Mouse (Mus musculus) heart, embryonic 14.5 days (tissue): ENCODE results near the gene Cyb5b. TPM values are rescaled to one million over a fixed set of nuclear protein-coding genes. Genes with fewer than 3 reads are reported as not detected.
A peak's percentile ranks its signal among the peaks of the same experiment; 100 is the strongest.
"Not testable (repeated sequence)": the region's sequence is repeated elsewhere in the genome, so short reads cannot be mapped to it uniquely, and the experiment has no call there.

Experiments used
- ATAC-seq: fragments of 200-750 bp; cut with Nextera tagmentation; 2 replicates; pipeline ENCODE4 v1.8.0; 2017; ENCODE audit warnings: low read depth, moderate TSS enrichment; ENCODE audit not compliant: insufficient number of reproducible peaks, insufficient read depth, low FRiP score
- H3K27ac ChIP-seq, 2 experiments: fragments of 200-500 bp in 1 of 2; fragments of 300-500 bp in 1 of 2; sonication (generic) in 1 of 2; replicated peaks in 1 of 2; 2 replicates each; pipeline ENCODE4 v1.5.1; 2012 to 2014; ENCODE audit warnings: low read depth in 2 of 2, low read length in 2 of 2, control low read depth in 1 of 2, mild to moderate bottlenecking in 1 of 2, mixed read lengths in 1 of 2; ENCODE audit not compliant: control insufficient read depth in 1 of 2, insufficient read depth in 1 of 2
- H3K27me3 ChIP-seq: fragments of 300-500 bp; sonication (generic); 2 replicates; pipeline ENCODE4 v1.6.1; 2014; ENCODE audit warnings: mild to moderate bottlenecking, low read length, control low read depth; ENCODE audit not compliant: control insufficient read depth, insufficient read depth
- H3K36me3 ChIP-seq: fragments of 300-500 bp; sonication (generic); 2 replicates; pipeline ENCODE4 v1.6.1; 2014; ENCODE audit warnings: mild to moderate bottlenecking, control low read depth, low read length, mixed read lengths; ENCODE audit not compliant: control insufficient read depth, insufficient read depth
- H3K4me1 ChIP-seq, 2 experiments: fragments of 200-500 bp in 1 of 2; fragments of 300-500 bp in 1 of 2; sonication (generic) in 1 of 2; 2 replicates each; pipeline ENCODE4 v1.6.1; 2012 to 2014; ENCODE audit warnings: low read length in 2 of 2, control low read depth in 1 of 2, mixed read lengths in 1 of 2; ENCODE audit not compliant: control insufficient read depth in 2 of 2, insufficient read depth in 2 of 2
- H3K4me2 ChIP-seq: fragments of 300-500 bp; sonication (generic); 2 replicates; pipeline ENCODE4 v1.6.1; 2014; ENCODE audit warnings: mild to moderate bottlenecking, low read length
- H3K4me3 ChIP-seq, 2 experiments: fragments of 200-500 bp in 1 of 2; fragments of 300-500 bp in 1 of 2; sonication (generic) in 1 of 2; 2 replicates each; pipeline ENCODE4 v1.5.1; 2012 to 2014; ENCODE audit warnings: low read length in 2 of 2, mild to moderate bottlenecking in 2 of 2, control low read depth in 1 of 2, low read depth in 1 of 2, moderate library complexity in 1 of 2; ENCODE audit not compliant: control insufficient read depth in 1 of 2, insufficient read depth in 1 of 2
- H3K9ac ChIP-seq: fragments of 300-500 bp; sonication (generic); 2 replicates; pipeline ENCODE4 v1.6.1; 2014; ENCODE audit warnings: mild to moderate bottlenecking, low read length
- H3K9me3 ChIP-seq: fragments of 300-500 bp; sonication (generic); 2 replicates; pipeline ENCODE4 v1.6.1; 2016; ENCODE audit warnings: low read length, control low read depth; ENCODE audit not compliant: control insufficient read depth
- WGBS: fragments of 180-500 bp; shearing (Covaris S2); extraction: QIAGEN DNeasy Blood & Tissue Kit; methylation state at CpG from one replicate; pipeline ENCODE4 v1.1.7; 2014; 5-methylcytosine and 5-hydroxymethylcytosine counted together
- polyA plus RNA-seq: library from polyadenylated mRNA; unstranded; fragments of >200 nt; fragmentation: Nextera tagmentation; extraction: Ambion mirVana; gene quantifications from 2 replicates; pipeline ENCODE4 v1.2.1, GENCODE M21; 2014

Cyb5b gene
- polyA plus RNA-seq, 1 experiment from 2014 or later = 65.6 TPM

GRCm38 (mm10) chr8:107197901-107198826 lies 47.7 kb downstream of the Cyb5b start:
- no peak overlapping the region for H3K9ac ChIP-seq
- H3K4me3 ChIP-seq = no peak overlapping the region
- no peak overlapping the region for H3K27ac ChIP-seq
- no peaks in the 10 kb centered on the region for H3K9me3 ChIP-seq
- H3K36me3 ChIP-seq = no peaks in the 10 kb centered on the region
- 72% methylated on average over 24 of the region's 24 CpGs for whole genome bisulfite sequencing
- no peak for ATAC-seq
- H3K4me2 ChIP-seq = no peak overlapping the region
- no peaks in the 10 kb centered on the region for H3K27me3 ChIP-seq
- H3K4me1 ChIP-seq = peaks cover 0 to 5% of the 10 kb centered on the region in 2 experiments; a peak in 1 of 4 replicates

GRCm38 (mm10) chr8:107205164-107205563 lies 54.7 kb downstream of the Cyb5b start:
- Histone ChIP-seq H3K9ac (no peak overlapping the region), H3K27me3 (no peaks in the 10 kb centered on the region), H3K4me1 (peaks cover 28 to 29% of the 10 kb centered on the region in 2 experiments), H3K4me2 (no peak overlapping the region), H3K4me3 (no peak overlapping the region), H3K27ac (peak overlapping the region in 1 of 2 experiments; percentile 65; a peak in 1 of 4 replicates), H3K9me3 (no peaks in the 10 kb centered on the region), H3K36me3 (no peaks in the 10 kb centered on the region)
- WGBS = 88% methylated on average over 9 of the region's 9 CpGs
- no peak for ATAC-seq

GRCm38 (mm10) chr8:107205701-107206561 lies 55.5 kb downstream of the Cyb5b start:
- WGBS = 56% methylated on average over 23 of the region's 23 CpGs
- Histone ChIP-seq H3K36me3 (no peaks in the 10 kb centered on the region), H3K27me3 (no peaks in the 10 kb centered on the region), H3K9me3 (no peaks in the 10 kb centered on the region), H3K4me2 (peak overlapping the region; percentile 34), H3K4me3 (no peak overlapping the region), H3K27ac (peak overlapping the region; percentile 65 to 79), H3K4me1 (peaks cover 28 to 29% of the 10 kb centered on the region in 2 experiments), H3K9ac (peak overlapping the region; percentile 23; the same call in 1 of the 2 replicates)
- ATAC-seq = peak; percentile 74

- ATAC-seq = no peak
- WGBS = 51% methylated on average over 9 of the region's 9 CpGs
Measured at GRCm38 (mm10) chr8:107206782-107207525, 56.5 kb downstream of the Cyb5b start.

GRCm38 (mm10) chr8:107209185-107209584 lies 58.7 kb downstream of the Cyb5b start:
- no peak overlapping the region for H3K9ac ChIP-seq
- H3K9me3 ChIP-seq = no peaks in the 10 kb centered on the region
- no peak overlapping the region for H3K4me2 ChIP-seq
- H3K4me1 ChIP-seq = peaks cover 26 to 28% of the 10 kb centered on the region in 2 experiments
- H3K36me3 ChIP-seq = no peaks in the 10 kb centered on the region
- 18% methylated on average over 7 of the region's 7 CpGs for WGBS
- H3K4me3 ChIP-seq = no peak overlapping the region
- peak overlapping the region; percentile 11 to 16; a peak in 1 of 4 replicates for H3K27ac ChIP-seq
- no peak for ATAC-seq
- H3K27me3 ChIP-seq = no peaks in the 10 kb centered on the region

More at GRCm38 (mm10) chr8:107206782-107207525, 56.5 kb downstream of the Cyb5b start:
- Histone ChIP-seq H3K36me3 (no peaks in the 10 kb centered on the region), H3K9ac (no peak overlapping the region), H3K27me3 (no peaks in the 10 kb centered on the region), H3K27ac (peak overlapping the region; percentile 7 to 71; a peak in 2 of 4 replicates), H3K4me2 (no peak overlapping the region), H3K4me1 (peaks cover 27 to 28% of the 10 kb centered on the region in 2 experiments), H3K4me3 (no peak overlapping the region), H3K9me3 (no peaks in the 10 kb centered on the region)

GRCm38 (mm10) chr8:107212006-107212405 lies 61.6 kb downstream of the Cyb5b start:
- ATAC-seq = no peak
- Histone ChIP-seq H3K4me3 (no peak overlapping the region), H3K27ac (no peak overlapping the region), H3K9me3 (no peaks in the 10 kb centered on the region), H3K9ac (no peak overlapping the region), H3K36me3 (no peaks in the 10 kb centered on the region), H3K27me3 (no peaks in the 10 kb centered on the region), H3K4me1 (peaks cover 11 to 13% of the 10 kb centered on the region in 2 experiments), H3K4me2 (no peak overlapping the region)
- WGBS = 87% methylated on average over 7 of the region's 7 CpGs

GRCm38 (mm10) chr8:107217230-107217629 lies 66.8 kb downstream of the Cyb5b start:
- not testable (repeated sequence) for H3K27ac ChIP-seq, ATAC-seq, H3K9me3 ChIP-seq, H3K9ac ChIP-seq, H3K4me3 ChIP-seq, H3K27me3 ChIP-seq, H3K4me1 ChIP-seq, H3K4me2 ChIP-seq, H3K36me3 ChIP-seq
- 62% methylated on average over 5 of the region's 7 CpGs for WGBS
